Mouse (Mus musculus) limb, embryonic 12.5 days (tissue): ENCODE results near the gene Paqr4. TPM values are rescaled to one million over a fixed set of nuclear protein-coding genes. Genes with fewer than 3 reads are reported as not detected.
A peak's percentile ranks its signal among the peaks of the same experiment; 100 is the strongest.
"Not testable (repeated sequence)": the region's sequence is repeated elsewhere in the genome, so short reads cannot be mapped to it uniquely, and the experiment has no call there.

Experiments used
- ATAC-seq: fragments of 200-750 bp; cut with Nextera tagmentation; 2 replicates; pipeline ENCODE4 v1.8.0; 2017; ENCODE audit warnings: low read depth, moderate TSS enrichment; ENCODE audit not compliant: insufficient number of reproducible peaks, insufficient read depth, low FRiP score, low TSS enrichment
- H3K27ac ChIP-seq: fragments of 300-500 bp; sonication (generic); 2 replicates; pipeline ENCODE4 v1.5.1; 2016; ENCODE audit warnings: mild to moderate bottlenecking, moderate library complexity
- H3K27me3 ChIP-seq: fragments of 300-500 bp; sonication (generic); 2 replicates; pipeline ENCODE4 v1.6.1; 2016; ENCODE audit warnings: mild to moderate bottlenecking, moderate library complexity
- H3K36me3 ChIP-seq: fragments of 300-500 bp; sonication (generic); 2 replicates; pipeline ENCODE4 v1.6.1; 2016; ENCODE audit warnings: mild to moderate bottlenecking, moderate library complexity
- H3K4me1 ChIP-seq: fragments of 300-500 bp; sonication (generic); replicated peaks from 2 replicates; pipeline ENCODE4 v1.6.1; 2016
- H3K4me2 ChIP-seq: fragments of 300-500 bp; sonication (generic); 2 replicates; pipeline ENCODE4 v1.6.1; 2016; ENCODE audit warnings: mild to moderate bottlenecking, moderate library complexity
- H3K4me3 ChIP-seq: fragments of 300-500 bp; sonication (generic); replicated peaks from 2 replicates; pipeline ENCODE4 v1.5.1; 2016; ENCODE audit warnings: mild to moderate bottlenecking
- H3K9ac ChIP-seq: fragments of 300-500 bp; sonication (generic); replicated peaks from 2 replicates; pipeline ENCODE4 v1.6.1; 2016; ENCODE audit warnings: mild to moderate bottlenecking, moderate library complexity
- H3K9me3 ChIP-seq: fragments of 300-500 bp; sonication (generic); 2 replicates; pipeline ENCODE4 v1.6.1; 2016; ENCODE audit warnings: mild to moderate bottlenecking, moderate library complexity
- WGBS: fragments of 180-500 bp; shearing (Covaris S2); methylation state at CpG from one replicate; pipeline ENCODE4 v1.1.7; 2016; 5-methylcytosine and 5-hydroxymethylcytosine counted together
- polyA plus RNA-seq: library from polyadenylated mRNA; unstranded; fragments of >200 nt; fragmentation: Nextera tagmentation; extraction: Ambion mirVana; gene quantifications from 2 replicates; pipeline ENCODE4 v1.2.1, GENCODE M21; 2016

Paqr4 gene
- polyA plus RNA-seq, 1 experiment from 2014 or later = 11.6 TPM

- Histone ChIP-seq H3K4me3 (peak overlapping the region; percentile 83; the same call in 1 of the 2 replicates), H3K4me2 (peak overlapping the region; percentile 66)
- not testable (repeated sequence) for H3K9me3 ChIP-seq, H3K27me3 ChIP-seq, H3K36me3 ChIP-seq, H3K27ac ChIP-seq, H3K4me1 ChIP-seq, H3K9ac ChIP-seq
- WGBS = 92% methylated on average over 2 of the region's 2 CpGs
- ATAC-seq = peak; percentile 43; the same call in 1 of the 2 replicates
Measured at GRCm38 (mm10) chr17:23772219-23772556, 31.5 kb upstream of the Paqr4 start.

DNA sequence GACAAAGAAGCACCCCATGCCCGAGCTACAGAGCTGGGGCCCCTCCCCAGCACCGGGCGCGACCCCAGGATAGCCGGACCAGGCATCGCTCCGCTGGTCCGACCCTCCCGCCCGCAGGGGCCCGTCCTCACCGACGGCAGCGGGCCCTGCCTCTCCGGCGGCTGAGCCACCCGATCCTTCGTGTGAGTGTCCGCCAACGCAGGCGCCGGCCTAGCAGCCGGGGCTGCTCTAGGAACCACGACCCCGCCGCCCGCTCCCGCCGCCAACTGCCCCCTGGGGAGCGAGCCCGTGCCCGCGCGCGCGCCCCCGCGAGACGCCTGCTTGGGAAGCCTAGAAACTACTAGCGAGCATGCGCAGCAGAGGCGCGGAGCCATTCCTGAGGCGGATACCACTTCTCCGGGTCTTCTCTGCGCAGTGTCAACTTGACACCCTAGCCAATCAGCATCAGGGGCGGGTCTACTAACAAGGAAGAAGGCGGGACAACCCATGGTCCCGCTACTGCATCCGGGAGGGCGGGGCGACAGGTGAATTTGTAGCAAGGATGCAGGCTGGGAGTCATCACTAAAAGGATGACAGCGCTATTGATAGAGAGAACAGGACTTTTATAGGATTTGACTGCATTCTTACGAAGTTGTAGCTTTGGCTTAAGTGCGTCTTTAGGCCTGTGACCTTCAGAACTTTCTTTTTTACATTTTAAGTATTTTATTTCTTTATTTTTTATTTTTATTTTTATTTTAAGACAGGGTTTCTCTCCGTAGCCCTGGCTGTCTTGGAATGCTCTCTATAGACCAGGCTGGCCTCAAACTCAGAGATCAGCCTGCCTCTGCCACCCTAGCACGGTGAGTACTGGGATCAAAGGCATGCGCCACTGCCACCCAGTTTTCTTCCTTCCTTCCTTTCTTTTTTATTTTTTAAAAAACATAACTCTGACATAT, 30.9 kb upstream of the Paqr4 start, which contains the start of gene Flywch1:
TSS of gene Flywch1 (minus strand) at position 319 of the 935 bp plus-strand sequence.
- Histone ChIP-seq H3K27me3 (no peaks in the 10 kb centered on the region), H3K27ac (peak within 1 kb of the TSS; percentile 84), H3K4me1 (peaks cover 7% of the 10 kb centered on the region), H3K4me3 (peak within 1 kb of the TSS; percentile 83), H3K36me3 (peaks cover 12% of the 10 kb centered on the region), H3K9me3 (no peaks in the 10 kb centered on the region), H3K4me2 (peak within 1 kb of the TSS; percentile 66), H3K9ac (peak within 1 kb of the TSS; percentile 96)
- 3% methylated on average over 58 of the region's 58 CpGs for WGBS
- peak; percentile 95 for ATAC-seq

DNA sequence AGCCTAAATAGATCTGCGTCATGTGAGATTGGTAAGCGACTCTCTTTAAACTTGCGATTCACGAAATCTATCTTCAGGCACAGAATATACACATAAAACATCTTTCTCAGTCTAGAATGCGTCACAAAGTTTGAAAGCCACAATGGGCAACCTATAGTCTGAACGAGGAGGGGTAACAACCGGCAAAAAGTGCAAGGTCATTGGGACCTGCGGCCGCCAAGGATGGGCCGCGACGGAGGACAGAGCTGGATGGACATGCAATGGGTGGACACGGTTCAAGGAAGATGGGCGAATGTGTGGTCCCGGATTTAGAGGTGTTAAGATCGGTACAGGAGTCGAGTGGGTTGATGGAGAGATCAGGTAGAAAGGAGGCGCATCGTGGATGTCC, 30.2 kb upstream of the Paqr4 start:
- peaks cover 7% of the 10 kb centered on the region for H3K4me1 ChIP-seq
- no peaks in the 10 kb centered on the region for H3K9me3 ChIP-seq
- 1% methylated on average over 19 of the region's 19 CpGs for WGBS
- peak overlapping the region; percentile 83 for H3K4me3 ChIP-seq
- peak overlapping the region; percentile 66 for H3K4me2 ChIP-seq
- H3K9ac ChIP-seq = peak overlapping the region; percentile 96
- peak overlapping the region; percentile 84 for H3K27ac ChIP-seq
- ATAC-seq = no peak
- peaks cover 12% of the 10 kb centered on the region for H3K36me3 ChIP-seq
- H3K27me3 ChIP-seq = no peaks in the 10 kb centered on the region

GRCm38 (mm10) chr17:23770493-23770892, 29.8 kb upstream of the Paqr4 start:
- peaks cover 15% of the 10 kb centered on the region for H3K36me3 ChIP-seq
- H3K9ac ChIP-seq = peak overlapping the region; percentile 96
- no peaks in the 10 kb centered on the region for H3K27me3 ChIP-seq
- no peak overlapping the region for H3K27ac ChIP-seq
- ATAC-seq = no peak
- 10% methylated on average over 2 of the region's 2 CpGs for WGBS
- peaks cover 7% of the 10 kb centered on the region for H3K4me1 ChIP-seq
- H3K4me2 ChIP-seq = peak overlapping the region; percentile 66
- peak overlapping the region; percentile 83 for H3K4me3 ChIP-seq
- no peaks in the 10 kb centered on the region for H3K9me3 ChIP-seq

DNA sequence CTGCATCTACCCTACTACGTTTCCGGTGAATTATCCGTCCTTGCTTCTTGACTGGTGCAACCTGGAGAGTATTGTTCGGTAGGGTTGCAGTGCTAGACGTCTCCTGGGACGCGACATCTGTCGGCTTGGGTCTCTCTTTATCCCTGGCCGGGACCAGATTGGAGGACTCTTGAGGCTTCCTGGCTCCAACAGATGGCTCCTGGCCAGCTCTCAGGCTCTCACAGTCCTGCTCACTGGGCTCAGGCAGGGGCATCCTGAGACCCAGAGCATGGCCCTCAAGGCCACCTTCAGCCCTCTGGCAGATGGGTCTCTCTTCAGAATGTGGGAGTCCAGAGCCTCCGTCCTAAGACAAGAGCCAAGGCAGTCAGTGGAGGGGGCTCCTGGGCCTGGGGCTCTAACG, 22.3 kb upstream of the Paqr4 start:
- Histone ChIP-seq H3K27me3 (no peaks in the 10 kb centered on the region), H3K36me3 (peaks cover 68% of the 10 kb centered on the region), H3K4me1 (no peaks in the 10 kb centered on the region), H3K27ac (no peak overlapping the region), H3K4me2 (no peak overlapping the region), H3K9me3 (0 out of 2 replicates have a peak, but pooled peaks cover 3% of the 10 kb centered on the region), H3K9ac (no peak overlapping the region), H3K4me3 (no peak overlapping the region)
- no peak for ATAC-seq
- WGBS = 92% methylated on average over 11 of the region's 11 CpGs

DNA sequence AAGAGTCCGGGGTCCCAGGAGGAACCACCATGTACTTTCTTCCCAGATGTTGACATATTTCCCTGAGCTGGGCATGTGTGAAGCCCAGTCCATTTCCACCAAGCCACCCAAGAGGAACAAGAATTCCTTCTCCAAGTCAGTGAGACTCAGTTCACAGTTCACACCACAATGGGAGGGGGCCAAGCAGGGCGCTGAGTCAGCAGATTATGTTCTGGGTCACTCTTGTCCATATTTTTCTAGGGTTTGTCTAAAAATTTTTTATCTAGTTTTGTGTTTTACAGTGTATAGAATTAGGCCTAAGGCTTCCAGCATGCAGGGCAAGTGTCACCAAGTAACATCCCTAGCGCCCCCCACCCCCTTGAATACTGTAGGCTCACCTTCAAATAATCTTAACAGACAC, 20.5 kb upstream of the Paqr4 start:
- H3K9me3 ChIP-seq = 0 out of 2 replicates have a peak, but pooled peaks cover 3% of the 10 kb centered on the region
- H3K36me3 ChIP-seq = peaks cover 82% of the 10 kb centered on the region
- H3K4me1 ChIP-seq = no peaks in the 10 kb centered on the region
- H3K4me2 ChIP-seq = no peak overlapping the region
- WGBS = 93% methylated on average over 3 of the region's 3 CpGs
- no peak overlapping the region for H3K9ac ChIP-seq
- no peak for ATAC-seq
- H3K27ac ChIP-seq = no peak overlapping the region
- H3K27me3 ChIP-seq = no peaks in the 10 kb centered on the region
- no peak overlapping the region for H3K4me3 ChIP-seq

DNA sequence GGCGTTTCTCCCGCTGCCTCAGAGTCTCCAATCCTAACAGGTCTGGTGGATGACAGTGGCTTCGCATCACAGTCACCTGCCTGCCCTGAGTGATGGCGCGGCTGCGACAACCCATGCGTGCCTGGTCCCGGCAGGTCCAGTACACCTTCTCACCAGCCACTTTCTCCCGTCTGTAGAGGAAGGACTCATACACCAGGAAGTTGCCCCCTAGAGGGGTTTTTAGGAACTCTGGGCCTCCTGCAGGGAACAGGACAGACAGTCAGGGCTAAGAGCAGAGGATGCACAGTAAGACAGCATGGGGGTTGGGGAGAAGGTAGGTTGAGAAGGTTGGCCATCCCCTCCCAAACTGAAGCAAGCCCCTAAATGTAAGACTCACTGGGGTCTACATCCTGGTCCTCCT, 19.6 kb upstream of the Paqr4 start:
- no peak overlapping the region for H3K4me2 ChIP-seq
- H3K4me3 ChIP-seq = no peak overlapping the region
- no peaks in the 10 kb centered on the region for H3K4me1 ChIP-seq
- 92% methylated on average over 9 of the region's 9 CpGs for WGBS
- no peak overlapping the region for H3K27ac ChIP-seq
- H3K9ac ChIP-seq = no peak overlapping the region
- H3K9me3 ChIP-seq = 0 out of 2 replicates have a peak, but pooled peaks cover 3% of the 10 kb centered on the region
- no peak for ATAC-seq
- H3K27me3 ChIP-seq = no peaks in the 10 kb centered on the region
- peaks cover 87% of the 10 kb centered on the region for H3K36me3 ChIP-seq

GRCm38 (mm10) chr17:23758801-23759200, 18.1 kb upstream of the Paqr4 start:
- Histone ChIP-seq H3K4me2 (no peak overlapping the region), H3K36me3 (peaks cover 96% of the 10 kb centered on the region), H3K27me3 (no peaks in the 10 kb centered on the region), H3K4me3 (no peak overlapping the region), H3K27ac (no peak overlapping the region), H3K9me3 (0 out of 2 replicates have a peak, but pooled peaks cover 3% of the 10 kb centered on the region), H3K4me1 (no peaks in the 10 kb centered on the region), H3K9ac (no peak overlapping the region)
- no peak for ATAC-seq
- 86% methylated on average over 8 of the region's 8 CpGs for WGBS

DNA sequence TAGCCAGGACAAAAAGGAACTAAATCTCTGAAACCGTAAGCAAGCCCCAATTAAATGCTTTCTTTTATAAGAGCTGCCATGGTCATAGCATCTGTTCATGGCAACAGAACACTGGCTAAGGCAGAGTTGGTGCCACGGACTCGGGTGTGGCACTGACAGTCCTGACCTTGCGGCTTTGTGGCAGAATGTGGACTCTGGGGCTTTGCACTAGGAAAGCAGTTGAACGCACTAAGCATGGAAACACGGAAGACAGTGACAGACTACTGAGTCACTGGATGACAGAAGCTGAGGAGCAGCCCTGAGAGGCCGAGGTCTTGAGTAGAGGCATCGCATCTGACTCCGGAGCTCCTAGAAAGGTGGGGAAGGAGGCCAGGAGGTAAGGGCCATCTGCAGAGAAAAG, 16.9 kb upstream of the Paqr4 start:
- WGBS = 98% methylated on average over 9 of the region's 9 CpGs
- Histone ChIP-seq H3K4me3 (no peak overlapping the region), H3K4me2 (no peak overlapping the region), H3K4me1 (no peaks in the 10 kb centered on the region), H3K27ac (no peak overlapping the region), H3K9ac (no peak overlapping the region), H3K27me3 (no peaks in the 10 kb centered on the region), H3K9me3 (0 out of 2 replicates have a peak, but pooled peaks cover 3% of the 10 kb centered on the region), H3K36me3 (peaks cover 100% of the 10 kb centered on the region)
- ATAC-seq = no peak

DNA sequence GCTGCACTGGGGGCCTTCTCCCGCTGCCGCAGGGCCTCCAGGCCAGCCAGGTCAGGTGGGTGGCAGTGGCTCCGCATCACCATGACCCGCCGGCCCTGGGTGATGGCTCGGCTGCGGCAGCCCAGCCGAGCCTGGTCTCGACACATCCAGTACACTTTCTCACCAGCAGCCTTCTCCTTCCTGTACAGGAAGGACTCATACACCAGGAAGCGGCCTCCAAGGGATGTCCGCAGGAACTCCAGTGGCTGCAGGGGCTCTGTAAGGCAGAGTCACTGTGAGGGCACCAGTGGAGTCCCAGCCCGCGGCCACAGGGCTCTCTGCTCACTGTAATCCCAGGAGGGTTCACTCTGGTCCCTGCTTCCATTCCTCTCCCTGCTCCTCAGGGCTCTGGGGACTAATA, 15.0 kb upstream of the Paqr4 start:
- peaks cover 100% of the 10 kb centered on the region for H3K36me3 ChIP-seq
- no peaks in the 10 kb centered on the region for H3K27me3 ChIP-seq
- H3K4me2 ChIP-seq = no peak overlapping the region
- 82% methylated on average over 13 of the region's 13 CpGs for WGBS
- no peaks in the 10 kb centered on the region for H3K4me1 ChIP-seq
- no peak overlapping the region for H3K4me3 ChIP-seq
- H3K27ac ChIP-seq = no peak overlapping the region
- ATAC-seq = no peak
- no peak overlapping the region for H3K9ac ChIP-seq
- H3K9me3 ChIP-seq = 0 out of 2 replicates have a peak, but pooled peaks cover 3% of the 10 kb centered on the region

DNA sequence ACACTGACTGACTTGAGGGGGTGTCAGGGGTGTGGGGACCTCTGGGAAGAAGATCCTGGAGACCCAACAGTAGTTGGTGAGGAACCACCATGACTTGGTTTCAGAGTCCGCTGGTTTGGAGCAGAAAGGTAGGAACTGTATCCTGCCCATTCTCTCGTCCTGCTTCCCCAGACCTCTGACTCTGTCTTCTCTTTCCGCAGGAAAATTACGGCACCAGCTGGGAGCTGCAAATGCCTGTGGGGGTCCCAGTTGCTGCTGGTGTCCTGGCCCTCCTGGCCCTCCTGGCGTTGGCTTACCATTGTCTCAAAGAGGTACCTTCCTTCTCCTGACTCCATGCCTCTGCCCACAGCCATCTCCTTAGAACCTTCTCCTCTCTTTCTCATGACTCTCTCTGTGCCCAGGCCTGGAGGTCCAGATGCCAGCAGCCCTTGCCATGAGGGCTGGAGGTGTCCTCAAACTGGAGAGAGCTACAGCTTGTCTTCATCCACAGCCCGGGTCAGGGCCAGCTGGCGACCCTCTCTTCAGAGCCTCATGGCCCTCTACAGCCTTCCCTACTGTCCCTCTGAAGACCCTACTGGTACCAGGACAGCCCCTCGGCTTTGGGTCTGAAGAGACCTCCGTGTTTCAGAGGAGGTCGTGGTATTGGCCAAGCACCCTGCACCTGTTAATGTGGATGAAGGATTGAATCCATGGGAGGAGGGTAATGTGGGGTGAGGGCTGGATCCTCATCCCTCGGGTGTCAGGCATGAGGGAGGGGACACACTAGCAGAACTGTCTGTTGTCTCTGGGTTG, 8.9 kb upstream of the Paqr4 start:
- no peak overlapping the region for H3K4me3 ChIP-seq
- H3K27ac ChIP-seq = no peak overlapping the region
- peaks cover 27% of the 10 kb centered on the region for H3K4me1 ChIP-seq
- 73% methylated on average over 11 of the region's 11 CpGs for WGBS
- no peak overlapping the region for H3K9ac ChIP-seq
- peaks cover 42% of the 10 kb centered on the region for H3K27me3 ChIP-seq
- H3K36me3 ChIP-seq = peaks cover 41% of the 10 kb centered on the region
- H3K9me3 ChIP-seq = no peaks in the 10 kb centered on the region
- peak overlapping the region; percentile 26 for H3K4me2 ChIP-seq
- ATAC-seq = no peak
